Mouse (Mus musculus) ES-Bruce4 (cell line): ENCODE data around the gene Dnah17.

ENCODE experiments used
- CTCF ChIP-seq: IDR thresholded peaks from one replicate; pipeline ENCODE4 v1.8.1; 2011; ENCODE audit warnings: low read depth, low read length
- EP300 ChIP-seq: IDR thresholded peaks from 2 replicates; pipeline ENCODE4 v1.6.1; 2011; ENCODE audit warnings: low read depth, low read length; ENCODE audit not compliant: insufficient read depth
- POLR2A ChIP-seq: IDR thresholded peaks from one replicate; pipeline ENCODE4 v1.8.1; 2011; ENCODE audit warnings: low read length; ENCODE audit not compliant: insufficient read depth

- no peak for TF ChIP-seq EP300
- TF ChIP-seq POLR2A: no peak
- TF ChIP-seq CTCF: no peak
Observed at GRCm38 (mm10) chr11:118003176-118003575, 127.3 kb downstream of the Dnah17 start.
